Mouse (Mus musculus) sigmoid colon, adult 10 weeks (tissue): ENCODE measurements around the gene Pip5k1b. TPM values are rescaled to one million over a fixed set of nuclear protein-coding genes. Genes with fewer than 3 reads are reported as not detected.

Experiments used
- polyA plus RNA-seq: library from polyadenylated mRNA; stranded (reverse); fragments of 350-450 nt; fragmentation: Illumina TruSeq; extraction: RNeasy Lipid Tissue Mini Kit (QIAGEN cat#74804); gene quantifications from one replicate; pipeline ENCODE4 v1.2.3, GENCODE M21; 2014; ENCODE audit warnings: low read depth, low replicate concordance

Gene Pip5k1b
- polyA plus RNA-seq, result 61.0 TPM

GRCm38 (mm10) chr19:24555466-24555903 is at the start of gene Pip5k1b:
Gene Pip5k1b (minus strand): TSS chr19:24555872.

GRCm38 (mm10) chr19:24476929-24477882 is 78.5 kb downstream of the Pip5k1b start, which contains the start of gene Fam122a:
Gene Fam122a (minus strand): TSS chr19:24477356.

GRCm38 (mm10) chr19:24280601-24281228 is 275.0 kb downstream of the Pip5k1b start, which contains the start of gene Fxn:
Gene Fxn (minus strand): TSS chr19:24280605.

Other genes with a start within 250 kb of the Pip5k1b start
- 3.3 TPM for gene Fam122a, start 78.5 kb downstream of the Pip5k1b start, polyA plus RNA-seq
- 1.4 TPM for gene Tmem252, start 118.1 kb upstream of the Pip5k1b start, polyA plus RNA-seq